ENCODE assay signal across 18 mouse cellular contexts in the genomic region with DNA sequence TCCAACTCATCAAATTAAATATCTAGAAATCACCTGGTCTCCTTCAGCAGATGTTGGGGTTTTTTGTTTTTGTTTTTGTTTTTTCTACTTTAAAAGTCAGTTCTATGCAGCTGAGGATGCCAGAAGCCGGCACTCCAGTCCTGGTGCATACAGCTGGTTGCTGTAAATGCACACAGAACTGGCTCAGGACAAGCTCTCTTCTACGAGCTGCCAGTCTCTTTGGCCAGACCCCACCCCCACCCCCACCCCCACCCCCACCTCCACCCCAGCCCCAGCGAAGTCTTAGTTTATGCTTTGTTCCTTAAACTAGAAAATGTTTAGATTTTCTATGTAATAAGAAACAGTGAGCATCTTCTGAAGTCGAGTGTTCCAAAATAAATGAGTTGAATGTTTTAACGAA. TPM values are rescaled to one million over a fixed set of nuclear protein-coding genes. Genes with fewer than 3 reads are reported as not detected.
DNase-seq lines count a peak whose midpoint lies in the region; ATAC-seq and TF ChIP-seq lines count a peak whose summit lies in the region.
"Had no signal": no experiment of that assay in that cellular context is flagged by ENCODE, and none has a peak within 500 bp of the region (broad histone marks: within the 10 kb centered on the region; RNA-seq: fewer than 3 reads in every experiment).

No protein-coding gene starts in this region.

- no peak for TF ChIP-seq POLR2A in myocyte (IDR thresholded peaks at IDR 0.05; ENCODE audit: insufficient read length, low read depth)

- DNase-seq in lung, embryonic 14.5 days, result no peak
- DNase-seq in lung, postnatal 14 days, result no peak
- peak; percentile 85 for DNase-seq in midbrain, embryonic 11.5 days (ENCODE audit: low spot score, missing footprints)
- DNase-seq in midbrain, embryonic 10.5 days (ENCODE audit: low spot score), result no peak
- no peak for DNase-seq in right cerebral cortex, adult 2 months (ENCODE audit: low spot score in 2 of 2)
- DNase-seq: adrenal gland, postnatal 14 days; cerebellum, adult 11-12 months; cerebellum, adult 9-10 months; cerebellum, postnatal 25 days; gastrocnemius, postnatal 25 days; heart, postnatal 36 days had no signal

- H3K4me1 ChIP-seq in lung, embryonic 14.5 days (ENCODE audit: insufficient read depth), result peaks cover 4% of the 10 kb centered on the region; the same call in 1 of the 2 replicates
- peaks cover 25% of the 10 kb centered on the region for H3K4me1 ChIP-seq in midbrain, embryonic 11.5 days (ENCODE audit: control insufficient read depth, insufficient read depth, low read length)
- H3K4me1 ChIP-seq in midbrain, embryonic 10.5 days, result peaks cover 46% of the 10 kb centered on the region

- peak overlapping the region; percentile 27; the same call in 1 of the 2 replicates for H3K27ac ChIP-seq in lung, embryonic 14.5 days (ENCODE audit: low read depth)
- no peak overlapping the region for H3K27ac ChIP-seq in midbrain, embryonic 11.5 days (ENCODE audit: low read depth, low read length)
- no peak overlapping the region for H3K27ac ChIP-seq in midbrain, embryonic 10.5 days (replicated peaks)
- H3K27ac ChIP-seq: embryonic facial prominence, embryonic 13.5 days; forebrain, embryonic 12.5 days; hindbrain, embryonic 12.5 days had no signal

- H3K27me3 ChIP-seq in lung, embryonic 14.5 days (ENCODE audit: insufficient read depth, low read length), result no peaks in the 10 kb centered on the region
- H3K27me3 ChIP-seq in midbrain, embryonic 11.5 days (ENCODE audit: control insufficient read depth, insufficient read depth, low read length), result peaks cover 14% of the 10 kb centered on the region
- peaks cover 48% of the 10 kb centered on the region for H3K27me3 ChIP-seq in midbrain, embryonic 10.5 days (ENCODE audit: low read depth, poor library complexity, severe bottlenecking)
- H3K27me3 ChIP-seq in myocyte (ENCODE audit: control insufficient read depth, insufficient read depth, insufficient read length), result no peaks in the 10 kb centered on the region

- H3K4me2 ChIP-seq in lung, embryonic 14.5 days, result no peak overlapping the region
- H3K4me2 ChIP-seq in midbrain, embryonic 11.5 days, result no peak overlapping the region
- peak overlapping the region; percentile 77 for H3K4me2 ChIP-seq in myocyte (ENCODE audit: low read depth)
- H3K4me2 ChIP-seq: heart, embryonic 13.5 days had no signal

- H3K79me2 ChIP-seq in myocyte (ENCODE audit: control insufficient read depth, insufficient read depth), result no peaks in the 10 kb centered on the region

- H3K9ac ChIP-seq in lung, embryonic 14.5 days, result no peak overlapping the region
- H3K9ac ChIP-seq in midbrain, embryonic 11.5 days (ENCODE audit: low read length), result no peak overlapping the region
- H3K9ac ChIP-seq: heart, embryonic 13.5 days; hindbrain, embryonic 12.5 days had no signal

- no peaks in the 10 kb centered on the region for H3K36me3 ChIP-seq in lung, embryonic 14.5 days (ENCODE audit: insufficient read depth)
- no peaks in the 10 kb centered on the region for H3K36me3 ChIP-seq in midbrain, embryonic 11.5 days (ENCODE audit: control insufficient read depth, insufficient read depth, low read length)
- no peaks in the 10 kb centered on the region; the same call in 1 of the 2 replicates for H3K36me3 ChIP-seq in midbrain, embryonic 10.5 days
- no peaks in the 10 kb centered on the region for H3K36me3 ChIP-seq in myocyte (ENCODE audit: control insufficient read depth, insufficient read depth)
- H3K36me3 ChIP-seq: embryonic facial prominence, embryonic 13.5 days; forebrain, embryonic 12.5 days; heart, embryonic 13.5 days; hindbrain, embryonic 12.5 days had no signal

- H3K9me3 ChIP-seq in lung, embryonic 14.5 days (ENCODE audit: low read depth, low read length), result no peaks in the 10 kb centered on the region
- no peaks in the 10 kb centered on the region for H3K9me3 ChIP-seq in midbrain, embryonic 11.5 days (ENCODE audit: control insufficient read depth, low read length)
- peaks cover 1% of the 10 kb centered on the region; the same call in 1 of the 2 replicates for H3K9me3 ChIP-seq in midbrain, embryonic 10.5 days (replicated peaks)
- H3K9me3 ChIP-seq: embryonic facial prominence, embryonic 13.5 days; heart, embryonic 13.5 days; hindbrain, embryonic 12.5 days had no signal

- H3K4me3 ChIP-seq in lung, embryonic 14.5 days (ENCODE audit: low read depth, low read length), result no peak overlapping the region
- no peak overlapping the region for H3K4me3 ChIP-seq in midbrain, embryonic 11.5 days (ENCODE audit: low read depth, low read length)
- no peak overlapping the region for H3K4me3 ChIP-seq in midbrain, embryonic 10.5 days
- H3K4me3 ChIP-seq in myocyte, result no peak overlapping the region
- H3K4me3 ChIP-seq: embryonic facial prominence, embryonic 13.5 days; forebrain, embryonic 12.5 days; heart, embryonic 13.5 days; hindbrain, embryonic 12.5 days had no signal

- ATAC-seq in lung, embryonic 14.5 days (ENCODE audit: insufficient read depth), result peak; percentile 71
- ATAC-seq in midbrain, embryonic 11.5 days (ENCODE audit: low FRiP score), result no peak
- ATAC-seq: forebrain, embryonic 16.5 days; hindbrain, embryonic 16.5 days had no signal

- 12% methylated on average over 5 of the region's 5 CpGs for WGBS in lung, embryonic 14.5 days
- WGBS in midbrain, embryonic 11.5 days, result 30% methylated on average over 5 of the region's 5 CpGs
- WGBS in midbrain, embryonic 10.5 days, result 33% methylated on average over 5 of the region's 5 CpGs

- no peak for TF ChIP-seq CTCF in lung, embryonic 14.5 days (IDR thresholded peaks at IDR 0.05; ENCODE audit: low read depth)

- H3ac ChIP-seq in myocyte (ENCODE audit: control insufficient read depth, insufficient read length), result no peak overlapping the region

TF ChIP-seq in myocyte, 11 proteins besides CTCF, POLR2A, EP300 and RAD21:
- TF ChIP-seq MYOD1 (IDR thresholded peaks at IDR 0.05; ENCODE audit: control insufficient read depth in 1 of 3, insufficient read length in 2 of 3, low read depth in 2 of 3) (no peak), TCF3 (IDR thresholded peaks at IDR 0.05; ENCODE audit: insufficient read length, low read depth) (no peak), POLR2AphosphoS2 (IDR thresholded peaks at IDR 0.05; ENCODE audit: insufficient read length, low read depth) (no peak), SRF (IDR thresholded peaks at IDR 0.05; ENCODE audit: control insufficient read depth, insufficient read length, low read depth) (no peak), E2F4 (IDR thresholded peaks at IDR 0.05; ENCODE audit: insufficient read depth) (no peak), REST (IDR thresholded peaks at IDR 0.05; ENCODE audit: insufficient read depth, insufficient read length) (no peak), MYOG (IDR thresholded peaks at IDR 0.05; ENCODE audit: control insufficient read depth in 1 of 3, insufficient read depth in 1 of 3, insufficient read length in 2 of 3, low read depth in 2 of 3) (no peak), TCF12 (IDR thresholded peaks at IDR 0.05; ENCODE audit: insufficient read depth, poor library complexity, severe bottlenecking) (no peak), MAX (IDR thresholded peaks at IDR 0.05; ENCODE audit: low read depth) (no peak), USF1 (IDR thresholded peaks at IDR 0.05; ENCODE audit: low read depth) (no peak), CEBPB (IDR thresholded peaks at IDR 0.05; ENCODE audit: insufficient read depth, poor library complexity, severe bottlenecking) (no peak)

RNA-seq across cellular contexts. Expression of gene Cradd, which starts 57.0 kb away (rescaled TPM):
- 15.6 TPM in 2 replicates for polyA plus RNA-seq in lung, embryonic 14.5 days (2014; fragmentation: Nextera tagmentation; extraction: Ambion mirVana)
- polyA plus RNA-seq in midbrain, embryonic 11.5 days (2014; fragmentation: Nextera tagmentation; extraction: Ambion mirVana), result 15.0 and 18.0 TPM in 2 replicates
- polyA plus RNA-seq in midbrain, embryonic 10.5 days (2016; fragmentation: Nextera tagmentation; extraction: Ambion mirVana), result 14.4 and 15.2 TPM in 2 replicates
- polyA plus RNA-seq in myocyte (2012; fragmentation: generic; extraction: Trizol), result 9.5 TPM
